Mouse (Mus musculus): ENCODE data around the gene Ntng1.

- TF ChIP-seq POLR2A (IDR thresholded peaks at IDR 0.05; ENCODE audit: insufficient read depth, low read length), result no peak
- no peak for TF ChIP-seq CTCF (IDR thresholded peaks at IDR 0.05; ENCODE audit: low read depth, low read length)
- no peak for TF ChIP-seq EP300 (IDR thresholded peaks at IDR 0.05; ENCODE audit: insufficient read depth, low read depth, low read length)
Measured at GRCm38 (mm10) chr3:109854449-109855155, 289.2 kb downstream of the Ntng1 start.
